Mouse (Mus musculus): ENCODE measurements around the gene Casp2. TPM values are rescaled to one million over a fixed set of nuclear protein-coding genes. Genes with fewer than 3 reads are reported as not detected.

Casp2 gene
- total and polyA plus RNA-seq, 3 experiments: 24.7 to 47.8 (median 31.6) TPM

- no peaks in the 10 kb centered on the region for H3K27me3 ChIP-seq (replicated peaks)
- no peak within 1 kb of the TSS for H3K9ac ChIP-seq (ENCODE audit: insufficient read depth, low read depth)
- H3K4me2 ChIP-seq (ENCODE audit: insufficient read depth, low read depth, poor library complexity, severe bottlenecking): no peak within 1 kb of the TSS
- H3K27ac ChIP-seq (ENCODE audit: insufficient read depth, low read depth): no peak within 1 kb of the TSS
- TF ChIP-seq MYC (IDR thresholded peaks at IDR 0.05; ENCODE audit: low read depth, low read length): no peak
- DNase-seq (ENCODE audit: extremely low read depth): no peak
- in situ Hi-C loops (cut with MboI; ENCODE audit: low pct_ligation_motif_present, low pct_unique_long_range_greater_than_20kb, low sequenced_read_pairs) (no loop called here), dilution Hi-C loops (cut with MboI; ENCODE audit: extremely low pct_ligation_motif_present, extremely low pct_unique_long_range_greater_than_20kb, low sequenced_read_pairs) (no loop called here)
- no peaks in the 10 kb centered on the region for H3K79me2 ChIP-seq (replicated peaks; ENCODE audit: control insufficient read depth, extremely low read depth, insufficient read depth, poor library complexity, severe bottlenecking)
- H3K4me3 ChIP-seq (replicated peaks in 1 of 3; ENCODE audit: low read depth in 2 of 3, low read length in 2 of 3, poor library complexity in 1 of 3): no peak within 1 kb of the TSS
- H3K9me3 ChIP-seq (replicated peaks; ENCODE audit: low read length): no peaks in the 10 kb centered on the region
- peaks cover 19 to 43% of the 10 kb centered on the region in 2 experiments for H3K36me3 ChIP-seq (replicated peaks in 1 of 2; ENCODE audit: control insufficient read depth in 1 of 2, insufficient read depth in 1 of 2, low read length in 1 of 2)
- H3K4me1 ChIP-seq (ENCODE audit: control insufficient read depth in 1 of 2, insufficient read depth in 2 of 2): peaks cover 0 to 18% of the 10 kb centered on the region in 2 experiments; a peak in 2 of 4 replicates
Measured at GRCm38 (mm10) chr6:42286448-42286847, 21.7 kb downstream of the Casp2 start, which contains the start of gene Clcn1. TSS of gene Clcn1 (plus strand) at chr6:42286685.

DNA sequence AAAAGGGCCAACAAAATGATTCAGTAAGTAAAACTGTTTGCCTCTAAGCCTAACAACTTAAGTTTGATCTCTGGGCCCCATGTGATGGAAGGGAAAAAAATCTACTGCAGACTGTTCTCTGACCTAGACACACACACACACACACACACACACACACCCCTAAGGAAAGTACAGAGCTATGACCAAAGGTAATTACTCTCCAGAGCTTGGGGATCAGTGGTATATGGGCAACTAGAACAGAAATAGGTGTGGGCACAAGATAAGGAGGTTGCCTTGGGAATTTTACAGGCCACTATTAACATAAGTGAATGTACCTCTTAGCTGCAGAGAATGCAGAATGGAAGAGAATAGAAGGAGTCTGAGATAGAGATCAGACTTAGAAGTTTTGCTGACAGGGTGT lies 22.8 kb downstream of the Casp2 start:
- no peak overlapping the region for H3K9ac ChIP-seq (ENCODE audit: insufficient read depth, low read depth)
- no peak overlapping the region for H3K4me3 ChIP-seq (replicated peaks in 1 of 3; ENCODE audit: low read depth in 2 of 3, low read length in 2 of 3, poor library complexity in 1 of 3)
- H3K36me3 ChIP-seq (replicated peaks in 1 of 2; ENCODE audit: control insufficient read depth in 1 of 2, insufficient read depth in 1 of 2, low read length in 1 of 2): peaks cover 11 to 31% of the 10 kb centered on the region in 2 experiments
- DNase-seq (ENCODE audit: extremely low read depth): no peak
- no peaks in the 10 kb centered on the region for H3K9me3 ChIP-seq (replicated peaks; ENCODE audit: low read length)
- H3K79me2 ChIP-seq (replicated peaks; ENCODE audit: control insufficient read depth, extremely low read depth, insufficient read depth, poor library complexity, severe bottlenecking): no peaks in the 10 kb centered on the region
- H3K4me2 ChIP-seq (ENCODE audit: insufficient read depth, low read depth, poor library complexity, severe bottlenecking): no peak overlapping the region
- H3K4me1 ChIP-seq (ENCODE audit: control insufficient read depth in 1 of 2, insufficient read depth in 2 of 2): peaks cover 0 to 13% of the 10 kb centered on the region in 2 experiments; a peak in 1 of 4 replicates
- no peak overlapping the region for H3K27ac ChIP-seq (ENCODE audit: insufficient read depth, low read depth)
- in situ Hi-C loops (cut with MboI; ENCODE audit: low pct_ligation_motif_present, low pct_unique_long_range_greater_than_20kb, low sequenced_read_pairs) (no loop called here), dilution Hi-C loops (cut with MboI; ENCODE audit: extremely low pct_ligation_motif_present, extremely low pct_unique_long_range_greater_than_20kb, low sequenced_read_pairs) (no loop called here)
- TF ChIP-seq TBP (conservative IDR thresholded peaks at IDR 0.05; ENCODE audit: low read depth, low read length) (no peak), SIN3A (IDR thresholded peaks at IDR 0.05; ENCODE audit: low read length) (no peak), CTCF (conservative IDR thresholded peaks at IDR 0.05 in 1 of 2, IDR thresholded peaks at IDR 0.05 in 1 of 2; ENCODE audit: low read depth in 2 of 2, low read length in 2 of 2) (no peak), KAT2A (IDR thresholded peaks at IDR 0.05; ENCODE audit: insufficient replicate concordance, low read length) (no peak), ZKSCAN1 (IDR thresholded peaks at IDR 0.05; ENCODE audit: borderline replicate concordance, low read depth, low read length) (no peak), ELF1 (IDR thresholded peaks at IDR 0.05; ENCODE audit: low read depth, low read length) (no peak), MAFK (IDR thresholded peaks at IDR 0.05; ENCODE audit: insufficient replicate concordance, low read length) (no peak), JUN (IDR thresholded peaks at IDR 0.05; ENCODE audit: insufficient read depth, low read depth, low read length) (no peak), SMC3 (IDR thresholded peaks at IDR 0.05; ENCODE audit: low read depth, low read length) (no peak)
- no peaks in the 10 kb centered on the region for H3K27me3 ChIP-seq (replicated peaks)

GRCm38 (mm10) chr6:42293327-42293726 lies 28.5 kb downstream of the Casp2 start:
- dilution Hi-C loops (cut with MboI; ENCODE audit: extremely low pct_ligation_motif_present, extremely low pct_unique_long_range_greater_than_20kb, low sequenced_read_pairs): no loop called here

More at GRCm38 (mm10) chr6:42293327-42293726, 28.5 kb downstream of the Casp2 start:
- no peak overlapping the region for H3K27ac ChIP-seq (ENCODE audit: insufficient read depth, low read depth)
- DNase-seq (ENCODE audit: extremely low read depth): peak; percentile 29
- H3K4me3 ChIP-seq (replicated peaks in 1 of 3; ENCODE audit: low read depth in 2 of 3, low read length in 2 of 3, poor library complexity in 1 of 3): no peak overlapping the region
- peaks cover 5 to 21% of the 10 kb centered on the region in 2 experiments for H3K4me1 ChIP-seq (ENCODE audit: control insufficient read depth in 1 of 2, insufficient read depth in 2 of 2)
- H3K4me2 ChIP-seq (ENCODE audit: insufficient read depth, low read depth, poor library complexity, severe bottlenecking): no peak overlapping the region
- in situ Hi-C loops (cut with MboI; ENCODE audit: low pct_ligation_motif_present, low pct_unique_long_range_greater_than_20kb, low sequenced_read_pairs): no loop called here
- H3K36me3 ChIP-seq (replicated peaks in 1 of 2; ENCODE audit: control insufficient read depth in 1 of 2, insufficient read depth in 1 of 2, low read length in 1 of 2): peaks cover 0 to 4% of the 10 kb centered on the region in 2 experiments
- no peak overlapping the region for H3K9ac ChIP-seq (ENCODE audit: insufficient read depth, low read depth)
- H3K27me3 ChIP-seq (replicated peaks): no peaks in the 10 kb centered on the region
- no peak for TF ChIP-seq MEF2A (IDR thresholded peaks at IDR 0.05; ENCODE audit: borderline replicate concordance, low read depth, low read length)
- TF ChIP-seq IRF4 (IDR thresholded peaks at IDR 0.05; ENCODE audit: low read depth, low read length): peak; percentile 61; the same call in 1 of the 2 replicates
- no peak for TF ChIP-seq SIN3A (IDR thresholded peaks at IDR 0.05; ENCODE audit: low read length)
- no peak for TF ChIP-seq NELFE (IDR thresholded peaks at IDR 0.05; ENCODE audit: low read depth, low read length)
- TF ChIP-seq ELF1 (IDR thresholded peaks at IDR 0.05; ENCODE audit: low read depth, low read length): no peak
- no peak for TF ChIP-seq JUN (IDR thresholded peaks at IDR 0.05; ENCODE audit: insufficient read depth, low read depth, low read length)
- no peak for TF ChIP-seq ZKSCAN1 (IDR thresholded peaks at IDR 0.05; ENCODE audit: borderline replicate concordance, low read depth, low read length)
- no peaks in the 10 kb centered on the region for H3K79me2 ChIP-seq (replicated peaks; ENCODE audit: control insufficient read depth, extremely low read depth, insufficient read depth, poor library complexity, severe bottlenecking)
- H3K9me3 ChIP-seq (replicated peaks; ENCODE audit: low read length): no peaks in the 10 kb centered on the region
